Mouse (Mus musculus) left cerebral cortex, postnatal 4 days (tissue): ENCODE data around the gene C2cd5. TPM values are rescaled to one million over a fixed set of nuclear protein-coding genes. Genes with fewer than 3 reads are reported as not detected.
"Not testable (repeated sequence)": the region's sequence is repeated elsewhere in the genome, so short reads cannot be mapped to it uniquely, and the experiment has no call there.

Experiments used
- DNase-seq: peaks from one replicate; pipeline ENCODE4 v3.0.0-alpha.2; 2022
- intact Hi-C: fragments of 180-260 bp; cut with DNase I; formaldehyde crosslinking; loops from one replicate; pipeline ENCODE4 v1.15.1; 2025
- total RNA-seq, 2 experiments: library from RNA; stranded (reverse); gene quantifications; 2 replicates each; pipeline ENCODE4 v1.2.3; 2021

Gene C2cd5
- total RNA-seq, 2 experiments from 2014 or later: 82.9 to 84.7 TPM

DNA sequence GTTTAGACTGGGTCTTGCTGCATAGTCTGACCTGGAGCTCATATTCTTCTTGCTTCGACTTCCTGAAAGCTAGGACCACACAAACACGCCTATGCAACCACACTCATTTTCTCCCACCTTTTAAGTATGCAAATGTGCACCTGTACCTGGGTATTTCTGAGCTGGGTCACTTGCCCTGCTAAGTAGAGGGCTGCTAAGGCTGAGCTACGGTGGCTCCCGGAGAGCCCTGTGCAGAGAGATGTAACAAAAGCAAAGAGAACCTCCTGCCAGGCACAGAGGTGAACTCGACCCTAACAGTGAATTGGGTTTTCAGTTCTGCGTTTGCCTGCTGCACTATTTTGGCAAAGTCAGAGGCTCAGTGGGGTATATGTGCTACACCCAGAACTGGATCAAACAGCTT is 112.3 kb downstream of the C2cd5 start:
- DNase-seq: no peak
- intact Hi-C loops: no loop called here

DNA sequence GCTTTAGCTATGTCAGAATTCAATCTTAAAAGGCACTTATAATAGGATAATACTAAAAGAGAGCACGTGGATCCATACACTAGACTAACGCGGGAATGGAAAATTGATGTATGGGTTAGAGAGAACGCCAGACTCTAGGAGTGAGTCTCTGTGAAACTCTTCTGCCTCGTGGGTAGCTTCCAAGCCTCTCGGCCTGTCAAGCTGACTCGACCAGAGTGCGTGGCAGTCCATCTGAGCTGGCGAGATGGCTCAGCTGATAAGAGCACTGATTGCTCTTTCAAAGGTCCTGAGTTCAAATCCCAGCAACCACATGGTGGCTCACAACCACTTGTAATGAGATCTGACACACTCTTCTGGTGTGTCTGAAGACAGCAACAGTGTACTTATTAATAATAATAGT is 113.2 kb downstream of the C2cd5 start:
- intact Hi-C loops, DNase-seq: not testable (repeated sequence)

DNA sequence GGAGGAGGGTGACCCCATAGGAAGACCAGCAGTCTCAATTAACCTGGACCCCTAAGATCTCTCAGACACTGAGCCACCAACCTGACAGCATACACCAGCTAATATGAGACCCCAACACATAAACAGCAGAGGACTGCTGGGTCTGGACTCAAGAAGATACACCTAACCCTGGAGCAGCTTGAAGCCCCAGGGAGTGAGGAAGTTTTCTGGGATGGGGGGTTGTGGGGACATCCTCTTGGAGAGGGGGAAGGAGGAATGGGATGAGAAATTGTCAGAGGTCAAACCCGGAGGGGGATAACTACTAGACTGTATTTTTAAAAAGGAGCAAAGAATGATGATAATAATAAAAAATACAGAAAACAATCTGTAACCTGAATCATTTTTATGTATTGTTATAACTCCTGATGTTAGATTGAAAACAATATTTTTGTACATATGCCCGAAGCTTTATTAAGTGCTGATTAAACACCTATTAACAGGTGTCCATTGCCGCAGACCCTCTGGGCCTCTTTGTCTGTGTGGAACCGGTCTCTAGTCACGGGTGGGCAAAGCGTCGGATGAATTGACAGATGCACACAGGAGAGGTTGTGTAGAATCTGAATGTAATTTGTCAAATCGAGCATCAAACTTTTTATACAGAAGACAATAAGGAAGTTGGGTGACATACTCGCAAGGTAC is 114.2 kb downstream of the C2cd5 start:
- intact Hi-C loops, DNase-seq: not testable (repeated sequence)

DNA sequence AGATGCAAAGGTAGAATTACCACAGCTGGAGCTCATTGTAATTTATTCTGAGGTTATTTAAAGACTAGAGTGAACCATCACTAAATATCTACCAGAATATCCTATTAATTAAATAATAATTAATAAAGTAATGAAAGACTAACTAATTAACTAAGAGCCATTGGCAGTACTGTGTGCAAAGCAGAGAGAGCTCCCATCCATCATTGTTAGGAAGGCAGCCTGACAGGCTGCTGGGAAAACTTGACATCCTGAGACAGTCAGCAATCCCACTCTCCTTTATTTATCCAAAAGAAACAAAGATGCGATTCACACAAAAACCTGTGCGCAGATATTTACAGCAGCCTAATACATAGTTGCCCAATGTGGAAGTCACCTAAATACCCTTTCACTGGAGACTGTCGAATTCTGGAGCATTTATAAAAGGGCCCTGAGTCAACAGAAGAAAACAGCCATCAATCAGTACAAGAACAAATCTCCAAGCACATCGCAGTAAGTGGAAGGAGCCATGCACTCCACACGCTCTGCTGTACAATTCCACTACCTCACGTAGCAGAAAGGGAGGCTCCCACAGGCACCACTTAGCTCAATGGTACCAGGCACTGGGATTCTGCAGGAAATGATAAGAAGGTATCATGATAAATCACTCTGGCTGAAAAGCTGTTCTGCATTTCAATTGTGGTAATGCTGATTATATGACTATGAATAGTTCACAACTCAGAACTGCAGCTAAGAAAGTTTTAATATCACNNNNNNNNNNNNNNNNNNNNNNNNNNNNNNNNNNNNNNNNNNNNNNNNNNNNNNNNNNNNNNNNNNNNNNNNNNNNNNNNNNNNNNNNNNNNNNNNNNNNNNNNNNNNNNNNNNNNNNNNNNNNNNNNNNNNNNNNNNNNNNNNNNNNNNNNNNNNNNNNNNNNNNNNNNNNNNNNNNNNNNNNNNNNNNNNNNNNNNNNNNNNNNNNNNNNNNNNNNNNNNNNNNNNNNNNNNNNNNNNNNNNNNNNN is 120.0 kb downstream of the C2cd5 start:
- no peak for DNase-seq
- intact Hi-C loops: no loop called here

DNA sequence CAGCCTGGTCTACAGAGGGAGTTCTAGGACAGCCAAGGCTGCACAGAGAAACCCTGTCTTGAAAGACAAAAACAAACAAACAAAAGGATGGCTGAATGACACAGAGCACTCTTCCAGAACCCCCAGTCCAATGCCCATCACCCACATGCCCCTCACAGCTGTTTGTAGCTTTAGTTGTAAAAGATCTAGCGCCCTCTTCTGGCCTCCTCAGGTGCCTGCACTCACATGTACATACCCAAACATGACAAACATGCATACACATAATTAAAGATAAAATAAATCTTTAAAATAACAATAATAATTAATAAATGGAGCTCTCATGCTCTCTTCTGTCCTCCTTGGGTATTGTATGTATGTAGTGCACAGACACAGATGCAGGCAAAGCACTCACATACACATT is 122.7 kb downstream of the C2cd5 start:
- DNase-seq: no peak
- intact Hi-C loops: no loop called here

DNA sequence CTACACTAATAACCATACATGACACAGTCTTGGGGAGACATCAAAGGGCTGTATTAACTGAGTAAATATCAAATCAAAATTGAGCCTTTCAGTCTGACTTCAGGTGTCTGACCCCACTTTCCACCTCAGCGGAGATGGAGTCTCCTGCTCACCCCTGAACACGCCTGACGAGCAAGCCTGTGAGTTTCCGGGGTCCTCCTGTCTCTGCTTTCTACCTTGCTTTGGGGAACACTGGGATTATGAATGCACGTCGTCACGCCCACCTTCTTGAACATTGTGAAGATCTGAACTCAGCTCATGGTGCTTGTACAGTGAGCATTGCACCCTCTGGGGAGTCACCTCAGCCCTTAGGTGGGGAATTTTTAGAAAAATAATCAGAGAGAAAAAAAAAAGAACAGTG is 126.7 kb downstream of the C2cd5 start:
- intact Hi-C loops: no loop called here
- no peak for DNase-seq

DNA sequence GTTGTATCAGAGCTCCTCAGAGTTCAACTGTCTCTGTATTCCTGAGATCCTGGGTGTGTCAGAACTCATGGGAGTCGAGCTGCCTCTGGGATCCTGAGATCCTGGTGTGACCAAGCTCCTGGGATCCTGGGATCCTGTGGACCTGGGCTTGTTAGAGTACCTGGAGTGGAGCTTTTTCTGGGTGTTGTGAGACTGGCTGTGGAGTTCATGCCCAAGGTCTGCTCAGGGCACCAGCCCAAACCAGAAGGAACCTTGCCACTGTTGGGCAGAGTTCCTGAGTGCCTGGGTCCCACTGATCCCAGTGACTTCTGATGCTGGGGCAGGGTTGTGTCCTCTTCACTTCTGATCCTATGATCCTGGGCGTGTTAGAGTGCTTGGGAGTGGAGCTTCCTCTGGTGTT is 127.7 kb downstream of the C2cd5 start:
- no peak for DNase-seq
- intact Hi-C loops: no loop called here

DNA sequence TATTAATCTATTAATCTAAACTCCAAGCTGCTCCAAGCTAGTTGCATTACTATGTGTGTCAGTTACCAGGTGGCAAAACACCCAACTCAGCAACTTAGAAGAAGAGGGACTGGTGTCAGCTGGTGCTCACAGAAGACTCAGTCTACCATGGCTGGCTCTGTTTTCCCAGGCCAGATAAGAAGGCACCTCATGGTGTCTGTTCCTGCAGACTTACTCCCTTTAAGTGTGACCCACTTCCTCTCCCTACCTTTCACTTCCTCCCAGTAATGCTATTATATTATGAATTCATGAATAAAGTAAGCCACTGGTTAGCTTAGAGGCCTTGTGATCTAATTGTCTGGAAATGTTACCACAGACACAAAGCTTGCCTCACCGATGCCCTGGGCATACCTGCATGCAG is 132.5 kb downstream of the C2cd5 start:
- DNase-seq: no peak
- intact Hi-C loops: no loop called here

DNA sequence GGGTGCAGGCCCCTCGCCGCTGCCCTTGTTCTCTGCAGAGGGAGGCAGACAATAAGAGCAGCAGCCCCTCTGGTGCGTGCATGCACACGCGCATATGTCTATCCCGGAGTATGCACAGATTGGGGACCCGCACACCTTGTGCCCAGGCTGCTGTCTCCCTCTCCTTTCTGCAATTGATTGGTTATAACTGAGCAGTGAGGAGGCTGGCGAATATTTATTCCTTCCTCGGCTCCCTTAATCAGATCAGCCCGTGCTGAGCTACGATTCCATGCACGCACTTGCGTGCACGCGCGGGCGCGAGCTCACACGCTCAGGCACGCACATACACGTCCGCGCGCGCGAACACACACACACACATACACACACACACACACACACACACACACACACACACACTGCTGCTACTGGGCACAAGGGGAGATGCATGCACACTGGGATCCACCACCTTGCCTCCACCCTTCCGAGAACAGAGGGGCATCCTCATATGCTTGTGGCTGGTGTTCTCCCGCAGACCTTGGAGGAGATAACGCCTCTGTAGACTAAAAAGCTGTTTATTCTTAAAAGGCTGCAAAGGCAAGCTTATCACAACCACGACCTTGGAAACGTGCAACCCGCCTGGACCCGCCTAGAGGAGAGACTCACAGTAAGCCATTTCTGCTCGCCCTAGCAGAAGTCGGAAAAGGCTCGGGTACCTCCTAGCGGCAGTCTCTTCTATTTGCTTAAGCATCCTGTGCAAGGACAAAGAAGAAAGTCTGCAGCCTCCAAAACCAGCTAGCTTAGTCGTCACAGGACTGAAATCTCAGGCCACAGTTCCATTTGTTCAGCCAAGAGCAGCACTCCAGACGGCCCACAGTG is 135.2 kb downstream of the C2cd5 start:
- intact Hi-C loops: loop anchor here (5.0 kb wide), 1 partner anchor 177 kb away; no protein-coding TSS in a partner anchor

DNA sequence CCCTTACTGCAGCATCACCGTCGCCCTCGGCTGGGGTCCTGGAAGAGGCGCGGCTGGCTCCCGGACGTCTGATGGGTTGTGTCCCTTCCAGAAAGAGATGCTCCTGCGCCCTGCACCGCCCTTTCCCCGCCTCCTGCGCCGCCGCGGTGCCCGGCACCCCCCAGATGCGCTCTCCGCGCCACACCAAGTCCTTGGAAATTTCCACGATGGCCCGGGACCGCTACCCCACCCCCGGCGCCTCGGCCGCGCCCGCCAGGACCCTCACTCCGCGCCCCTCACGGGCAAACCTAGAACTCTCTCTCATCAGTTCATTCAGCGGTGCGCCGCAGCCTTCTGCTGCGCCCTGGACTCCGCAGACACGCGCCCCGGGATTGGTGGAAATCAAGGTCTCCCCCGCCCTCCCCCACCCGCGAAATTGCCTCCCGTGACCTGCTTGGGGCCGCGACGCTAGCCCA is 135.8 kb downstream of the C2cd5 start, which contains the start of gene St8sia1:
Gene St8sia1 (minus strand): TSS at position 377 of the 455 bp plus-strand sequence.
- intact Hi-C loops: loop anchor here (5.0 kb wide), 1 partner anchor 177 kb away; no protein-coding TSS in a partner anchor
- peak; percentile 71 for DNase-seq

More for the DNA sequence above, 135.2 kb downstream of the C2cd5 start:
- DNase-seq: peak; percentile 89

DNA sequence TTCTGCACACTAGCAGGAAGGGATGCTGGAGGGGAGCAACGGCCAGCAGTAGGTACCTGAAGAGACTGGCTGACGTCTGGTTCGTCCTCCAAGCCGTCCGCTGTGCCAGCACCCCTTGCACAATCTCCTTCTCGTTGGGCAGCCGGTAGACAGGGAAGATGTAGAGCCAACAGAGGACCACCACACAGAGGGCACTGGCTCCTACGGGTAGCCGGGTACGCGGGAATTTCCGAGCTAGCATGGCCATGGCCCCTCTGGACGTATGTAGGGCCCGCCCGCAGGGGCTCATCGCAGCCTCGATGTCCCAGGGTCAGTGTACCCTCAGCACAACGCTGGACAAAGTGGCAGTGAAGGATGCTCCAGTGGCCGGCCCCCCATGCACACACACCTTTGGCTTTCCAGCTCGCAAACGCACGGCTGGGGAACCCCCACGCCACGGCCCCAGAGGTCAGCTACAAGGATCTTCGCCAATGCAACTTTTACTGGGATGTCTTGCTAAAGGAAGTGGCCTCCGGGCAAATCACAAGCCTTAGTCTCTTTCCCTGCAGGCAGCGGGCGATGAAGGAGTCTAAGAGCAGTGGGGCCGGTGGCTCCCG is 136.4 kb downstream of the C2cd5 start:
- DNase-seq: peak; percentile 34
- intact Hi-C loops: loop anchor here (5.0 kb wide), 1 partner anchor 176 kb away; no protein-coding TSS in a partner anchor

DNA sequence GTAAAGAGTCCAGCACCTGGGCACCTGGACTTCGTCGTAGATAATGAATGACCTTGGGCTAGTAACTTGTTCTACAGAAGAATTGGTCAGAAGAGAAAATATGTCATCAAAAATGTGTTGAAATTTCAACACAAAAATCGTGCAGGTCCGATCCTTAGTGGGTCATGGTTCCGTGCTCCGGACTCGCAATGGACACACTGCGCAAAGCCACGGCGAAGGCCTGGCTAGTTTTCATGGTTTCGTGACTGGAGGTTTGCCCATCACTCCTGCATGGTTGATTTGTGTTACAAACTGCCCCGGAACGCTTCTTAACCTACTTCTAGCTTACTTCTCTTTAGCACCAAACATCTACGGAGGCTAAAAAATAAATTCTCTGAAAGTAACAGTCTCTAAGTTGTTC is 137.1 kb downstream of the C2cd5 start:
- DNase-seq: no peak
- intact Hi-C loops: loop anchor here (5.0 kb wide), 1 partner anchor 176 kb away; no protein-coding TSS in a partner anchor

DNA sequence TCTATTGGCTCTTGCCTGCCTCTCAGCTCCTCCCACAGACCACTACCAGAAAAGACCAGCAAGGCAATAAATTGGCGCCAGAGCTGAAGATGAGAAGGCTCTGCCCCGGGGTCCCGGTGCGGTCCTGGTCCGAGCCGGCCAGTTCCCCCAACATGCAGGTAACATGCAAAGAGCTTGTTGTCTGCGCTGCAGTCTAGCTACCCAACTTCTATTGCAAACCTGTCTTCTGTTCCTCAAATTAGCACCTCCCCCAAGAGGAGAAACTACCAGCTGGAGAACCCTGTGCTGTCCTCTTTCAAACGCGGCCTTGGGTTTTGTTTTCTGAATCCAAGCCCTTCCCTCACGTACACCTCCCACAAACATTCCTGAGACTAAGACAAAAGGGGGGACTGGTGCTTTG is 137.5 kb downstream of the C2cd5 start:
- intact Hi-C loops: loop anchor here (5.0 kb wide), 1 partner anchor 175 kb away; no protein-coding TSS in a partner anchor
- DNase-seq: no peak

DNA sequence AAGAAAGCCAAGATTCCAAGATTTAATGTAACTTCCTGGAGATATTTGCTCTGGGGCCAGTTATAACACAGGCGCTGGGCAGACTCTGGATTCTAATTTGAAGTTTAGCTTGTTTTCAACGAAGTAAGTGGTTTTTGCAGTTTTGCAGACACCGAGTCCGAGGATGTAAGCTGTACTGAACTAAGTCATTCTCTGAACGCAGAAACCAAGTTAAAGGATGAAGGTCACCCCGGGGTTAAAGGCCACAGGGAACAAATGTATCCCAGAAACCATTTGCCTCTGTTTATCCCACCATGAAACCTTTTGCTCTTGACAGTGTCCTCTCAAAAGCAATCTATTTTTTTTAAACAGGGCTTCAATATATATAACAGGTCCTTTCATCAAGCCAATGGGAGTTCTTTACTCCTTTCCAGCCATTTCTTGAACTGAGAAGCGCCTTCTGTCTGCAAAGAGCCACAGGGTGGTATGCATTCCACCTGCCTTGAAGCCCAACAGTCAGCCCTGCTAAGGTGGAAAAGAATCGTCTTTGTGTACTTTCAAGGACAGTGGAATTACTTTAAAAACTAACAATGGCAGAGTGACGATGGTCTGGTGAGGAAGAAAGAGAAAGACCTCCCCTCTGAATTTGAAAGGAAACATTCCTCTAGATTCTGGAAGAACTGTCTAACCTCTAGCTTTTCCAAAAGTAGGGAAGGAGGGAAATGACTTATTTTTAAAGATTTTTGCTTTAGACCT is 138.1 kb downstream of the C2cd5 start:
- DNase-seq: no peak
- intact Hi-C loops: loop anchor here (5.0 kb wide), 1 partner anchor 175 kb away; no protein-coding TSS in a partner anchor

Other genes starting within 250 kb of the C2cd5 start
- gene St8sia1, start 135.7 kb downstream of the C2cd5 start, total RNA-seq: 10 to 100 TPM; 31.4 to 33.5 TPM
- 100 to 1,000 TPM; 127 to 129 TPM for gene Etnk1, start 67.1 kb upstream of the C2cd5 start, total RNA-seq